Mouse (Mus musculus): ENCODE measurements around the gene Pik3c2g. TPM values are rescaled to one million over a fixed set of nuclear protein-coding genes. Genes with fewer than 3 reads are reported as not detected.
A peak's percentile ranks its signal among the peaks of the same experiment; 100 is the strongest.

The Pik3c2g gene
- polyA plus RNA-seq, 1 experiment from 2014 or later = 0.38 TPM

DNA sequence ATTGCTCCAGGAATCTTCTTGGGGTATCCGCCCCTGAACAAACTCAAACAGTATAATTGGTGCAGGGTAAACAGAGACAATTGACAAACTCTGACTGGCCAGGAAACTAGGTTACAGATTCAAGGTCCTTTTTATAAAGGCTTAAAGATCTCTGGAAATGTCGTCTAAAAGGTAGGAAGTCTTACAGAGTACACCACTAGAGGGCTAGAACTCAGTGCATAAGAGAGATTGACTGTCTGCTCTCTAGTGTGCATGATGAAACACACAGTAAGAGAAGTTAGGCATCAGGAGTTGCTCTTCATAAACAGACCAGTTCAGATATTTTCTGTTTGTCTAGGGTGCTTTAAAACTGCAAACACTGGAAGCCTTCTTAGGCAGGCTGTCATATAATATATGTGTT, 9.4 kb downstream of the Pik3c2g start:
- H3K4me3 ChIP-seq = no peak overlapping the region
- H3K27me3 ChIP-seq = no peaks in the 10 kb centered on the region
- H3K9ac ChIP-seq = no peak overlapping the region
- H3K36me3 ChIP-seq = no peaks in the 10 kb centered on the region
- no peaks in the 10 kb centered on the region for H3K4me1 ChIP-seq (replicated peaks)
- whole genome bisulfite sequencing = 45% methylated on average over 2 of the region's 2 CpGs
- H3K4me2 ChIP-seq = no peak overlapping the region
- no peak for ATAC-seq (ENCODE audit: low FRiP score)
- no peaks in the 10 kb centered on the region for H3K9me3 ChIP-seq
- no peak overlapping the region for H3K27ac ChIP-seq

DNA sequence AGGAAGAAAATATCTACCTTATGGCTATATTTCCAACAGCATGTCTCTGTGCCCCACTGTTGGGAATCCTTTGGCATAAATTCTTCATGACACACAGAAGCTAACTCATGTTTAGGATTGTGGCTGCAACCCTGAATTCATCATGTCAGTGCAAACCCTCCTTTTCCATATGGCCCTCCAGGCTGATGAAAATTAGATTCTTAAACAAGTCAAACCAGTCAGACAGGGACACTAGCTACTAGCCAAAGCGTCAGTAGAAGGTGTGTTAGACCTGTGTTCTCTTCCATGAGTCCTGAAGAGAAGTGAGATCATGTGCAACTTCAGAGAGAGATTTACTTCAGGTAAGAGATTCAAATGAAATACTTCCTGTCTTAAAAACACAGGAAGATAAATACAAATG, 12.2 kb downstream of the Pik3c2g start:
- Histone ChIP-seq H3K27ac (no peak overlapping the region), H3K4me1 (replicated peaks) (no peaks in the 10 kb centered on the region), H3K9ac (no peak overlapping the region), H3K9me3 (no peaks in the 10 kb centered on the region), H3K4me3 (no peak overlapping the region), H3K36me3 (no peaks in the 10 kb centered on the region), H3K4me2 (no peak overlapping the region), H3K27me3 (no peaks in the 10 kb centered on the region)
- WGBS = 89% methylated on average over 1 of the region's 1 CpGs
- ATAC-seq (ENCODE audit: low FRiP score) = no peak

DNA sequence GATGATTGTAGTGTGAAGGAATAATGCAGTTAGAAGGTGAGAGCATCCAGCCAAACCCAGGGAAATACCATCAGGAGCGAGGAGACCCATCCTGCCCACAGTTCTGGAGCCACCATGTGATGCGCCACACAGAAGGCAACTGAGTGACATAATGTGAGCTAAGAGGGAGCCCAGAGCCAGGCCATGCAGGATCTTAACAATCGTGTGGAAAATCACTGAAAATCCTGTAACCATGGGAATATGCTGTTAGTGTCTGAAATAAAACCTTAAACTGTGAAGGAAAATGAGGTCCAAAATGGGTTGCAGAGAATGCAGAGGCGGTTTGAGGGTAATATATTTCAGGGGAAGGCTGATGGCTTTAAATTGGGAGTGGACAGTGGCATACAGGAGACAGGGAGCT, 31.8 kb downstream of the Pik3c2g start:
- H3K9me3 ChIP-seq = no peaks in the 10 kb centered on the region
- no peaks in the 10 kb centered on the region for H3K36me3 ChIP-seq
- H3K4me1 ChIP-seq (replicated peaks) = no peaks in the 10 kb centered on the region
- H3K4me3 ChIP-seq = no peak overlapping the region
- 88% methylated on average over 4 of the region's 4 CpGs for WGBS
- no peaks in the 10 kb centered on the region for H3K27me3 ChIP-seq
- no peak overlapping the region for H3K4me2 ChIP-seq
- H3K9ac ChIP-seq = no peak overlapping the region
- ATAC-seq (ENCODE audit: low FRiP score) = no peak
- no peak overlapping the region for H3K27ac ChIP-seq

GRCm38 (mm10) chr6:139624756-139625155, 37.7 kb downstream of the Pik3c2g start:
- Histone ChIP-seq H3K4me3 (no peak overlapping the region), H3K4me2 (no peak overlapping the region), H3K27me3 (no peaks in the 10 kb centered on the region), H3K9me3 (no peaks in the 10 kb centered on the region), H3K4me1 (replicated peaks) (no peaks in the 10 kb centered on the region), H3K9ac (no peak overlapping the region), H3K27ac (no peak overlapping the region), H3K36me3 (no peaks in the 10 kb centered on the region)
- ATAC-seq (ENCODE audit: low FRiP score) = no peak

DNA sequence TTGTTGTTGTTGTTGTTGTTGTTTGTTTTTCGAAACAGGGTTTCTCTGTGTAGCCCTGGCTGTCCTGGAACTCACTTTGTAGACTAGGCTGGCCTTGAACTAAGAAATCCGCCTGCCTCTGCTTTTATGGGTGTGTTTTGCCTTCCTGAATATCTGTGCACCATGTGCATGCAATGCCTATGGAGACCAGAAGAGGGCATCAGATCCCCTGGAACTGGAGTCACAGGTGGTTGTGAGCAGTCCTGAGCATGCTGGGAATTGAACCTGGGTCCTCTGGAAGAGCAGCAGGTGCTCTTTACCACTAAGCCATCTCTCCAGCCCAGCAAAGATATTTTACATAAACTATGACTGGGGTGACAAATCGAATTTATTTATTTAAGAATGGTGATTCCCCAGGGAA, 47.5 kb downstream of the Pik3c2g start:
- no peaks in the 10 kb centered on the region for H3K9me3 ChIP-seq
- no peaks in the 10 kb centered on the region for H3K27me3 ChIP-seq
- no peaks in the 10 kb centered on the region for H3K36me3 ChIP-seq
- no peak overlapping the region for H3K27ac ChIP-seq
- no peaks in the 10 kb centered on the region for H3K4me1 ChIP-seq (replicated peaks)
- no peak overlapping the region for H3K4me3 ChIP-seq
- no peak overlapping the region for H3K4me2 ChIP-seq
- ATAC-seq (ENCODE audit: low FRiP score) = no peak
- H3K9ac ChIP-seq = no peak overlapping the region
- WGBS = 86% methylated on average over 3 of the region's 3 CpGs

GRCm38 (mm10) chr6:139655399-139655798, 68.4 kb downstream of the Pik3c2g start:
- no peak overlapping the region for H3K27ac ChIP-seq
- no peak for ATAC-seq (ENCODE audit: low FRiP score)
- no peaks in the 10 kb centered on the region for H3K36me3 ChIP-seq
- H3K27me3 ChIP-seq = no peaks in the 10 kb centered on the region
- H3K9ac ChIP-seq = no peak overlapping the region
- H3K4me1 ChIP-seq (replicated peaks) = no peaks in the 10 kb centered on the region
- H3K4me2 ChIP-seq = no peak overlapping the region
- 0 out of 2 replicates have a peak, but pooled peaks cover 5% of the 10 kb centered on the region for H3K9me3 ChIP-seq
- 35% methylated on average over 4 of the region's 4 CpGs for WGBS
- H3K4me3 ChIP-seq = no peak overlapping the region

DNA sequence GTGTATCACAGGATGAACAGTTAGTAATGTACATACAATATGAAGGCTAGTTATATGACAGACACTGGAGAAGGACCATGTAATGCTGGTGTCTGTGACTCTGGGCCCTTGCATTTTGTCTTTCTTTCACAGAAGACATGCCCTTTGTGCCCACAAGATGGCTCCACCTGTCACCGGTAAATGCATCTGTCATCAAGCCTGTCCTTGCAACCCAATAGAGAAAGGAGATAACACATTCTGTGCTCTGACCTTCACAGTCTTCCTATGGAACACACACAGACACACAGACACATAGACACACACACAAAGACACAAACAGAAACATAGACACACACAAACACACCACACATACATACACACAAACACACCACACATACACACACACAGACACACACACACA, 75.4 kb downstream of the Pik3c2g start:
- Histone ChIP-seq H3K36me3 (no peaks in the 10 kb centered on the region), H3K9ac (no peak overlapping the region), H3K27me3 (no peaks in the 10 kb centered on the region), H3K4me3 (no peak overlapping the region), H3K27ac (no peak overlapping the region), H3K4me1 (replicated peaks) (no peaks in the 10 kb centered on the region), H3K9me3 (0 out of 2 replicates have a peak, but pooled peaks cover 5% of the 10 kb centered on the region), H3K4me2 (no peak overlapping the region)
- ATAC-seq (ENCODE audit: low FRiP score) = no peak
- WGBS = 50% methylated on average over 1 of the region's 1 CpGs

DNA sequence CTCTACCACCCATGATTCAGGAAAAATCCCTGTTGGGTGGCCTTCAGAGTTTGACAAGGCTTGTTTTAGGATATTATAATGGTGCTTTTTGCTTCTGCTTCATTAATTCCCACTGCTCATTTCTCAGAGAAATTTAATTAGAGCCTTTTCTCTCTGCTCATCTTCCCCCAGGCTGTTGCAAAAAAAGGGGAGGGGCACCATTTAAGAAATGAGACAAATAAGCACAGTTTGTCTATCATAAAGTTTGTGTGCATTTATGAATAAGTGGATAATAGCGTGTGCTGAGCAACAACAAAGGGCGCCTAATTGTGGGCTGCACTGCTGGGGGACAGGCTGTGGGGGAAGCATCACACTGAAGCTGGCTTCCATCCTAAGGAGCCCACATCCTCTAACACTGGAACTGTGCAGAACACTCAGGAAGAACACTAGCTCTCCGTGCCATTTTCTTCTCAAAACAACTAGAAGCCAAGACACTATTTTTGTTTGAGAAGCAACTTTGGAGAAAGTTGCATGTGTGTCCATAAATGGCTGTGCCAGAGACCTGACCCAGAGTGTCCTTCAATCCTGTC, 131.5 kb downstream of the Pik3c2g start:
- Histone ChIP-seq H3K4me3 (no peak overlapping the region), H3K4me1 (replicated peaks) (peaks cover 6% of the 10 kb centered on the region; the same call in 1 of the 2 replicates), H3K36me3 (no peaks in the 10 kb centered on the region), H3K4me2 (no peak overlapping the region), H3K27ac (no peak overlapping the region), H3K27me3 (no peaks in the 10 kb centered on the region), H3K9ac (no peak overlapping the region), H3K9me3 (no peaks in the 10 kb centered on the region)
- ATAC-seq (ENCODE audit: low FRiP score) = no peak
- 79% methylated on average over 3 of the region's 3 CpGs for WGBS

GRCm38 (mm10) chr6:139719639-139720221, 132.7 kb downstream of the Pik3c2g start:
- WGBS = 52% methylated on average over 13 of the region's 13 CpGs
- Histone ChIP-seq H3K4me3 (no peak overlapping the region), H3K9me3 (no peaks in the 10 kb centered on the region), H3K36me3 (no peaks in the 10 kb centered on the region), H3K9ac (no peak overlapping the region), H3K4me2 (no peak overlapping the region), H3K27me3 (no peaks in the 10 kb centered on the region), H3K27ac (no peak overlapping the region), H3K4me1 (replicated peaks) (peaks cover 6% of the 10 kb centered on the region; the same call in 1 of the 2 replicates)
- peak; percentile 71; the same call in 1 of the 2 replicates for ATAC-seq (ENCODE audit: low FRiP score)

DNA sequence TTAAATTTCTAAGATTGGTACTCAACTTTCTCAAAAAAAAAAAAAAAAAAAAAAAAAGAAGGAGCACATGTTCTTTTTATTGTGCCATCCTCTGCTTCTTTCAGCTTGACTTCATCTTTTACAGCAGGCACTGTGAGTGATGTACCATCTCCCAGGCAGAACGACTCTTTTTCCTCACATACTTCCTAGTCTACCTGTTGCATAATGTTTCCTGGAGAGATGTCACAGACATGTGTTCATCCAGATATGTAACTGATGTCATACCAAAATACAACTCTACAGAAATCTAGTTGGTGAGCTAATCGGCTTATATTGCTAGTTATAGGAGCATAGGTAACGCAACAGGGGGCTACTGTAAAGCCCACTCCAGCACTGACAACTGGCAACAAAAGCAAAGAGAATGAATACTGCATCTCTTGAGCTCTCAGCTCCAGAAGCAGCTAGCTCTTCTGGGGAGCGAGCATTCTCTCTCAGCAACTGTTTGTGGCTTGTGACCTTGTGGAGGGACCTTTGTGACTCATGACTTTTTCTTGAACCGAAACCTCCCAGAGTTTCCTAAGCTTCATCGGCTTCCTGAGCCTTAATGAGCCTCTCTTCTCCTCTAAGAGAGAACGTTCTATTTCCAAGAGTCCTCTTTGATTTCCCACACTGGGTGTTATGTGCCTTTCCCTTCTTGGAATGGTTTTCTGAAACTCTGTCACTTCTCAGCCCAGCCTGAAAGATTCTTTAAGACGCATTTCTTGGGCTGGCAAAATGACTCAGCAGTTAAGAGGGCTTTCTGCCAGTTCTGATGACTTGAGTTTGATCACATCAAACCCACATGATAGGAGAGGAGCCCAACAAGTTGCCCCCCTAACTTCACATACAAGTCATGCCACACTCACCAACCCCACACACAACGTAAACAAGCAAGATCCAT, 148.9 kb downstream of the Pik3c2g start:
- no peaks in the 10 kb centered on the region for H3K27me3 ChIP-seq
- no peak overlapping the region for H3K4me3 ChIP-seq
- no peaks in the 10 kb centered on the region; the same call in 1 of the 2 replicates for H3K4me1 ChIP-seq (replicated peaks)
- H3K9ac ChIP-seq = no peak overlapping the region
- no peak for ATAC-seq (ENCODE audit: low FRiP score)
- H3K9me3 ChIP-seq = no peaks in the 10 kb centered on the region
- 88% methylated on average over 9 of the region's 9 CpGs for WGBS
- H3K4me2 ChIP-seq = no peak overlapping the region
- H3K36me3 ChIP-seq = no peaks in the 10 kb centered on the region
- no peak overlapping the region for H3K27ac ChIP-seq

DNA sequence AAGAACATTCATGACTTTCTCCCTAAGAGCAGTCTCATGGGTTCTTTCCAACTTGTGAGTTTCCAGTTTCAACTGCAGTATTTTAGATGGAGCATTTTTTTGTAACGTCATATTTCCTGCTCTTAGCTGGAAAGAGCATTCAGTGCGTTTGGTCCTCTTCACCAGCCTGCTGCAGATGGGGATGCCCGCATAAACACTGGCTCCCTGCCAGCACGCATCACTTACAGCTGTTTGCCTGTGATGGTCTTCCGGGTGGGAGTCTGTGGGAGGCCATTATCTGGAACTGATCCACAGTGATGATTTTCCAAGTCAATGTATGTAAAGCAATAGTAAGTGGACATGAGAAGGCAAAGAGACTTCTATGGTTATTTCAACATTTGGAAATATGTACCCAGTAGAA, 151.3 kb downstream of the Pik3c2g start:
- H3K4me3 ChIP-seq = no peak overlapping the region
- no peaks in the 10 kb centered on the region for H3K9me3 ChIP-seq
- H3K9ac ChIP-seq = no peak overlapping the region
- H3K36me3 ChIP-seq = no peaks in the 10 kb centered on the region
- no peak overlapping the region for H3K4me2 ChIP-seq
- 42% methylated on average over 5 of the region's 5 CpGs for WGBS
- H3K27ac ChIP-seq = no peak overlapping the region
- no peaks in the 10 kb centered on the region for H3K27me3 ChIP-seq
- no peaks in the 10 kb centered on the region; the same call in 1 of the 2 replicates for H3K4me1 ChIP-seq (replicated peaks)
- no peak for ATAC-seq (ENCODE audit: low FRiP score)

GRCm38 (mm10) chr6:139742693-139743432, 155.8 kb downstream of the Pik3c2g start:
- 82% methylated on average over 12 of the region's 12 CpGs for WGBS
- no peaks in the 10 kb centered on the region for H3K36me3 ChIP-seq

More at GRCm38 (mm10) chr6:139742693-139743432, 155.8 kb downstream of the Pik3c2g start:
- H3K4me2 ChIP-seq = no peak overlapping the region
- no peak for ATAC-seq (ENCODE audit: low FRiP score)
- H3K27ac ChIP-seq = no peak overlapping the region
- H3K9me3 ChIP-seq = no peaks in the 10 kb centered on the region
- H3K4me3 ChIP-seq = no peak overlapping the region
- H3K27me3 ChIP-seq = no peaks in the 10 kb centered on the region
- peaks cover 2% of the 10 kb centered on the region for H3K4me1 ChIP-seq (replicated peaks)
- H3K9ac ChIP-seq = no peak overlapping the region
